Mouse (Mus musculus) midbrain, embryonic 14.5 days (tissue): ENCODE results near the gene Slc38a6. TPM values are rescaled to one million over a fixed set of nuclear protein-coding genes. Genes with fewer than 3 reads are reported as not detected.
A peak's percentile ranks its signal among the peaks of the same experiment; 100 is the strongest.

Source experiments
- ATAC-seq: fragments of 200-750 bp; cut with Nextera tagmentation; 2 replicates; pipeline ENCODE4 v1.8.0; 2017; ENCODE audit warnings: moderate number of reproducible peaks, moderate library complexity; ENCODE audit not compliant: low FRiP score, low TSS enrichment
- DNase-seq: peaks from one replicate; pipeline ENCODE4 v3.0.0-alpha.2; 2015
- H3K27ac ChIP-seq: fragments of 300-500 bp; sonication (generic); replicated peaks from 2 replicates; pipeline ENCODE4 v1.5.1; 2014; ENCODE audit warnings: mild to moderate bottlenecking, low read depth, low read length, moderate library complexity
- H3K27me3 ChIP-seq: fragments of 300-500 bp; sonication (generic); 2 replicates; pipeline ENCODE4 v1.6.1; 2014; ENCODE audit warnings: low read length, control low read depth, mixed read lengths; ENCODE audit not compliant: control insufficient read depth, insufficient read depth
- H3K36me3 ChIP-seq: fragments of 300-500 bp; sonication (generic); 2 replicates; pipeline ENCODE4 v1.6.1; 2014; ENCODE audit warnings: low read length, control low read depth; ENCODE audit not compliant: control insufficient read depth, insufficient read depth
- H3K4me1 ChIP-seq: fragments of 300-500 bp; sonication (generic); 2 replicates; pipeline ENCODE4 v1.6.1; 2014; ENCODE audit warnings: mild to moderate bottlenecking, antibody characterized with exemption, low read length, control low read depth; ENCODE audit not compliant: control insufficient read depth, insufficient read depth
- H3K4me2 ChIP-seq: fragments of 300-500 bp; sonication (generic); 2 replicates; pipeline ENCODE4 v1.6.1; 2014; ENCODE audit warnings: mild to moderate bottlenecking, low read length, moderate library complexity
- H3K4me3 ChIP-seq: fragments of 300-500 bp; sonication (generic); replicated peaks from 2 replicates; pipeline ENCODE4 v1.5.1; 2014; ENCODE audit warnings: low read depth, low read length
- H3K9ac ChIP-seq: fragments of 300-500 bp; sonication (generic); replicated peaks from 2 replicates; pipeline ENCODE4 v1.6.1; 2014; ENCODE audit warnings: mild to moderate bottlenecking, low read length, moderate library complexity
- H3K9me3 ChIP-seq: fragments of 300-500 bp; sonication (generic); 2 replicates; pipeline ENCODE4 v1.6.1; 2016; ENCODE audit warnings: low read length, control low read depth, mixed read lengths; ENCODE audit not compliant: control insufficient read depth
- WGBS: fragments of 180-500 bp; shearing (Covaris S2); extraction: QIAGEN DNeasy Blood & Tissue Kit; methylation state at CpG from one replicate; pipeline ENCODE4 v1.1.7; 2014; 5-methylcytosine and 5-hydroxymethylcytosine counted together
- polyA plus RNA-seq: library from polyadenylated mRNA; unstranded; fragments of >200 nt; fragmentation: Nextera tagmentation; extraction: Ambion mirVana; gene quantifications from 2 replicates; pipeline ENCODE4 v1.2.1, GENCODE M21; 2014

Slc38a6 gene
- polyA plus RNA-seq, 1 experiment from 2014 or later = 14.3 TPM

DNA sequence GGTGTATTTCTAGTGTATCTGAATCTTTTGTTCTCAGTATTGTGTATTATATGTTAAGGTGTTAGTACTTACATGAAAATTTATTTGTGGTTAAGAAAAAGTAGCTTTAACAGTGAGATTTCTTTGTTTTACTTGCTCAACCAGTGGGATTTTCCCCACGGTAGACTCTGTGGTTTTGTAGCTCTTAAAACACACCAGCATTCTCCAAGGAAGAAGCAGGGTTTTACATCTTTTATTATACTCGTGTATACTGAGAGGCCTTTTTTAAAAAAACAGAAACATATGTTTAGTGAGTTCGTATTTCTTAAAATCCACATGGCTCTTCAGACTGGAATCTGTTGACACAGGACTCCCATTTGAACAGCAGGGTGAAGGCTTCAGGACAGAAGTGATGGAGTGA lies 40.8 kb downstream of the Slc38a6 start:
- no peak overlapping the region for H3K4me2 ChIP-seq
- H3K4me1 ChIP-seq = no peaks in the 10 kb centered on the region
- H3K27me3 ChIP-seq = no peaks in the 10 kb centered on the region
- WGBS = 81% methylated on average over 3 of the region's 3 CpGs
- no peak overlapping the region for H3K27ac ChIP-seq
- H3K4me3 ChIP-seq = no peak overlapping the region
- DNase-seq (no peak), ATAC-seq (no peak)
- H3K9me3 ChIP-seq = no peaks in the 10 kb centered on the region
- H3K9ac ChIP-seq = no peak overlapping the region
- H3K36me3 ChIP-seq = no peaks in the 10 kb centered on the region

- H3K9ac ChIP-seq = no peak overlapping the region
- no peak overlapping the region for H3K27ac ChIP-seq
- H3K27me3 ChIP-seq = no peaks in the 10 kb centered on the region
- no peak overlapping the region for H3K4me2 ChIP-seq
- no peaks in the 10 kb centered on the region for H3K9me3 ChIP-seq
- no peak for ATAC-seq
- H3K36me3 ChIP-seq = no peaks in the 10 kb centered on the region
- DNase-seq = no peak
- H3K4me1 ChIP-seq = no peaks in the 10 kb centered on the region
- 93% methylated on average over 4 of the region's 4 CpGs for WGBS
- no peak overlapping the region for H3K4me3 ChIP-seq
Observed at GRCm38 (mm10) chr12:73328448-73329167, 42.0 kb downstream of the Slc38a6 start.

- Histone ChIP-seq H3K4me2 (no peak overlapping the region), H3K4me3 (no peak overlapping the region), H3K27ac (no peak overlapping the region), H3K36me3 (no peaks in the 10 kb centered on the region), H3K27me3 (no peaks in the 10 kb centered on the region), H3K4me1 (peaks cover 8% of the 10 kb centered on the region; the same call in 1 of the 2 replicates), H3K9me3 (no peaks in the 10 kb centered on the region), H3K9ac (no peak overlapping the region)
- WGBS = 87% methylated on average over 7 of the region's 7 CpGs
- DNase-seq = no peak
- ATAC-seq = no peak
Observed at GRCm38 (mm10) chr12:73330236-73330635, 43.7 kb downstream of the Slc38a6 start.

GRCm38 (mm10) chr12:73332701-73333100 lies 46.1 kb downstream of the Slc38a6 start:
- WGBS = 78% methylated on average over 4 of the region's 4 CpGs
- no peak overlapping the region for H3K4me2 ChIP-seq
- no peaks in the 10 kb centered on the region for H3K27me3 ChIP-seq
- peaks cover 8% of the 10 kb centered on the region; the same call in 1 of the 2 replicates for H3K4me1 ChIP-seq
- H3K9ac ChIP-seq = no peak overlapping the region
- no peak for DNase-seq
- H3K9me3 ChIP-seq = no peaks in the 10 kb centered on the region
- H3K36me3 ChIP-seq = no peaks in the 10 kb centered on the region
- H3K27ac ChIP-seq = no peak overlapping the region
- no peak overlapping the region for H3K4me3 ChIP-seq
- no peak for ATAC-seq

- WGBS = 59% methylated on average over 8 of the region's 8 CpGs
- no peak overlapping the region for H3K9ac ChIP-seq
- peaks cover 8% of the 10 kb centered on the region; the same call in 1 of the 2 replicates for H3K4me1 ChIP-seq
- DNase-seq (peak; percentile 73), ATAC-seq (no peak; the same call in 1 of the 2 replicates)
- H3K27me3 ChIP-seq = no peaks in the 10 kb centered on the region
- no peak overlapping the region for H3K27ac ChIP-seq
- no peaks in the 10 kb centered on the region for H3K36me3 ChIP-seq
- H3K9me3 ChIP-seq = no peaks in the 10 kb centered on the region
- no peak overlapping the region for H3K4me3 ChIP-seq
- H3K4me2 ChIP-seq = no peak overlapping the region
Observed at GRCm38 (mm10) chr12:73334051-73334551, 47.5 kb downstream of the Slc38a6 start.

- WGBS = 88% methylated on average over 7 of the region's 7 CpGs
Observed at GRCm38 (mm10) chr12:73337127-73337526, 50.5 kb downstream of the Slc38a6 start.

GRCm38 (mm10) chr12:73340642-73341293 lies 54.2 kb downstream of the Slc38a6 start:
- H3K9ac ChIP-seq = no peak overlapping the region
- peak; percentile 49 for DNase-seq
- H3K4me2 ChIP-seq = no peak overlapping the region
- H3K9me3 ChIP-seq = no peaks in the 10 kb centered on the region
- 0 out of 2 replicates have a peak, but pooled peaks cover 8% of the 10 kb centered on the region for H3K36me3 ChIP-seq
- no peak overlapping the region for H3K4me3 ChIP-seq
- 8% methylated on average over 8 of the region's 8 CpGs for WGBS
- no peaks in the 10 kb centered on the region for H3K27me3 ChIP-seq
- ATAC-seq = no peak
- 0 out of 2 replicates have a peak, but pooled peaks cover 3% of the 10 kb centered on the region for H3K4me1 ChIP-seq
- no peak overlapping the region for H3K27ac ChIP-seq

More at GRCm38 (mm10) chr12:73337127-73337526, 50.5 kb downstream of the Slc38a6 start:
- no peak for ATAC-seq
- H3K27ac ChIP-seq = no peak overlapping the region
- no peak overlapping the region for H3K9ac ChIP-seq
- no peaks in the 10 kb centered on the region for H3K36me3 ChIP-seq
- no peak overlapping the region for H3K4me3 ChIP-seq
- H3K27me3 ChIP-seq = no peaks in the 10 kb centered on the region
- no peak overlapping the region for H3K4me2 ChIP-seq
- no peaks in the 10 kb centered on the region for H3K9me3 ChIP-seq
- DNase-seq = no peak
- H3K4me1 ChIP-seq = peaks cover 10% of the 10 kb centered on the region; the same call in 1 of the 2 replicates

DNA sequence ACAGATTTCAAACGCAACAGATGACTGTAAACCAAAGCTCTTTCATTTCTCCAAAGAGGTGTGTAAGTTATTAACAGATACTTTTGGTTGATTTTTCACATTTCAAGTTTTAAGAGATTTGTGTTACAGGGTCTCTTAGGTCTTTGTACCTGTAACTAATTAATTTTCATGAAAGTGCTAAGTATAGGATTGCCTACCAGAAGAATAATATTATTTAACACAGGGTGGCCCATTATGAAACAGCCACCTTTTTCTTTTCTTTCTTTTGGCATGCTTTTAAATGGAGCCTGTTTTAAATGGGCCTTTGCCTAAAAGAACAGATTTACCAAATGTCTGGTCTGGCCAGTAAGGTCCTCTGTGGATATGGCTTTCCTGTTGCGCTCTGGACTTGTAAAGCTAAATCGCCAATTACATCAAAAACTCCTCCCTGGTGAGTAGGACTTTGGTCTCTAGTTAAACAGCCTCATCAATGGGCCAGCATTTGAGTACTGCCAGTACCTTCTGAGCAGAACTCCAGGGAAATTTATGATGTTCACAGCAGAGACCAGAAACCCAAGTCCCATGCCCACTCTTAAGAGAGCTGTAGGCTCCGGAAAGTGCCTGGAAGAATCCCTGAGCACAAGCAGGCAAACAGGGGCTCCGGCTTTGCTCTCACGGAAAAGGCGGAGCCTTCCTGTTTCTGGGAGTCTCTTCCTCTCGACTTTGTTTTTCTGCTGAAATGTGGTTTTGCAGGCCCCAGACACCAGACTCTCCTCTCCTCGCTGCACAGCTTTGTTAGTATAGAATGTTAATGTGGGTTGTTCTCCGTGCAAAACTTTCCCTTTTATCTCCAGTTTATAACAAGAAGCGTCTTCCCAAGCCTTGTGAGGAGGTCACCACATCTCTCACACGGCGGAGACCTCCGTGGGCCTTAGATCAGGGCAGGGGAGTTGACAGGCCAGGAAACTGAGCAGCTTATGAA lies 55.4 kb downstream of the Slc38a6 start:
- Histone ChIP-seq H3K9ac (no peak overlapping the region), H3K4me1 (0 out of 2 replicates have a peak, but pooled peaks cover 3% of the 10 kb centered on the region), H3K36me3 (0 out of 2 replicates have a peak, but pooled peaks cover 10% of the 10 kb centered on the region), H3K4me3 (no peak overlapping the region), H3K9me3 (no peaks in the 10 kb centered on the region), H3K27ac (no peak overlapping the region), H3K27me3 (no peaks in the 10 kb centered on the region), H3K4me2 (no peak overlapping the region)
- whole genome bisulfite sequencing = 59% methylated on average over 14 of the region's 14 CpGs
- ATAC-seq (no peak), DNase-seq (no peak)
